Mouse (Mus musculus) erythroblast, adult 5-6 weeks (primary cell): Measurements from ENCODE around the gene Gm5269. TPM values are rescaled to one million over a fixed set of nuclear protein-coding genes. Genes with fewer than 3 reads are reported as not detected.
A peak's percentile ranks its signal among the peaks of the same experiment; 100 is the strongest.

Experiments
- ATAC-seq: replicated peaks from 2 replicates; pipeline ENCODE4 v1.8.0; 2016; ENCODE audit warnings: moderate number of reproducible peaks, mild to moderate bottlenecking, moderate TSS enrichment, inconsistent platforms; ENCODE audit not compliant: poor library complexity, low FRiP score, severe bottlenecking
- total RNA-seq, 2 experiments: library from RNA; stranded (forward) in 1 of 2; stranded (reverse) in 1 of 2; fragments of 150-400 nt in 1 of 2; fragments of 200-764, 138-1000 nt in 1 of 2; gene quantifications; 2 replicates each; pipeline versions ENCODE4 v1.2.3 to v1.2.4; 2015 to 2017; ENCODE audit warnings: low replicate concordance in 2 of 2

The Gm5269 gene
- total RNA-seq, 2 experiments from 2014 or later = not detected

DNA sequence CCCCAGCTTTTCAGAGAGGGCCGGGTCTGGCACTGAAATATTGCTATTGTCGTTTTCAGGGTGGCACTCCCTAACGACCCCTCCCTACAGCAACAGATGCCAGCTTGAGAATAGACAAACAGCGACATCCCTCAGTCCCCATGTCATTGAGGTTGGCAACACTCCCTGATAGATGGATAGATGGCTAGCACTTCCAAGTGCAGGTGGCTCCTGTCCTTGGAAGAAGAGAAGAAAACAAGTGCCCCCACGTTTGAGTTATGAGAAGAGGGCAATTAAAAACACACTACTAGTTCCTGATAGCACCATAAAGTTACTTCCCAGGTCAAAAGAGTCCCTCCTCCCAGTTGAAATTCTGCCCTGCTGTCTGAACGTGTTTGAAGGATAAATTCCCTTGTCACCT is 8.0 kb downstream of the Gm5269 start:
- ATAC-seq = no peak

GRCm38 (mm10) chr1:45881228-45881832 is 8.7 kb downstream of the Gm5269 start:
- ATAC-seq = no peak

DNA sequence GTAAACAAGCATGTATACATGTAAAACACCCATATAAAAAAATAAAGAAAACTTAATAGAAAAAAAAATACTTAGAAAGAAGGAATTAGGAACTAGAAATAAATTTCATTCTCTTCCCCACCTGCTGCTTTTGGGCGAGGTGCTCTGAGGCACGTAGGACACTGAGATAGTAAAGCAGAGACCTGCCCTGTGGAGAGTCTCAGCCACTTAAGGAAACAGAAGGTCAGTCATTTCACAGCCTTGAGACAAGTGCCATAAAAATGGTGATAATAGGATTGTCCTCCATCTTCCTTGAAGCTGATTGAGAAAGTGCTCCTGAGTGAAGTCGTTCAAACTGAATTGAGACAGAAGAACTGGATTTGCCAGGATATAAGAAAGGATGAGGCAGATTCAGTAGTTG is 12.6 kb downstream of the Gm5269 start:
- no peak for ATAC-seq

- no peak for ATAC-seq
Observed at GRCm38 (mm10) chr1:45876450-45877198, 13.4 kb downstream of the Gm5269 start.

DNA sequence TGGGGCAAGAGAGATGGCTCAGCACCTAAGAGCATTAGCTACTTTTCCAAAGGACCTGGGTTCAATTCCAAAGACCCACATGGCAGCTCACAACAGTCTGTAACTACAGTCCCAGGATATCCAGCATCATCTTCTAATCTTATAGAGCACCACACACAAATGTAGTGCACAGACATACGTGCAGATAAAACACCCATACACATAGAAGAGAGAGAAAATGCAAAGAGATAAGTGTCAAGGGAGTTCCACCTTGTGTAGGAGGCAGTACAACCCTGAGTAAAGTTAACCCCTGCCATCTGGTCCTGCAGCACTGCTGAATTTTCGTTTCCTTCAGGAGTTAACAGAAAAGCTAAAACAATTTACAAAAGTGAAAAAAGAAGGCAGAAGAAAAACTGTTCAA is 14.4 kb downstream of the Gm5269 start:
- ATAC-seq = no peak

- peak; percentile 92 for ATAC-seq
Observed at GRCm38 (mm10) chr1:45873250-45873649, 16.8 kb downstream of the Gm5269 start.

DNA sequence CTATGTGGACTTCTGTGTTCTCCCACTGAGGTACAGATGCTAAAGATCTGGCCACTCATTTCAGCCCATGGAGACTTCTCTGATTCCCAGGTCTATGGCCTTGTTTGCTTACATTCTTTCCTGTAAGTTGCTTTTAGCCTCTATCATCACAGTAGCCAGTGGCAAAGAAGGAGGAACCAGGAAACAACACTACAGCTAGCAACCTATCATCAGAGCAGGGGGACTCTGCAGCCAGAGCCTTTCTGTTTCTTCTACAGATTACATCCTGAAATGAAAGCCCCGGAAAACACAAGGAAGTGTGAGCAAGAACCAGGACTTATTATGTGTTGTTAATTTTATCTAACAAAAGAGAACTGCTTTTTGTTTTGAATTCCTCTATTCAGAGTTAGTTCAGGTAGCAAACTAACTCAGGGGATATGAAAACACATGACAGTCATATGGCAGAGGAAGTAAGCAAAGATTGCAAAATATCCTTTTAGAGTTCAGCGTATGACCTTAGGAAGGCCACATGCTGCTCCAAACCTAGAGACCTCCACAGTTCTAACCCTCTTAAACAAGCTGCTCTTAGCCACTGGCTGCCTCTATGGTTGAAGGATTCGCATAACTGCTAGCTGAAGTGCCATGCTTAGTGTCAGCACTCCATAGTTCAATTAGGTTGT is 21.5 kb downstream of the Gm5269 start:
- no peak for ATAC-seq

DNA sequence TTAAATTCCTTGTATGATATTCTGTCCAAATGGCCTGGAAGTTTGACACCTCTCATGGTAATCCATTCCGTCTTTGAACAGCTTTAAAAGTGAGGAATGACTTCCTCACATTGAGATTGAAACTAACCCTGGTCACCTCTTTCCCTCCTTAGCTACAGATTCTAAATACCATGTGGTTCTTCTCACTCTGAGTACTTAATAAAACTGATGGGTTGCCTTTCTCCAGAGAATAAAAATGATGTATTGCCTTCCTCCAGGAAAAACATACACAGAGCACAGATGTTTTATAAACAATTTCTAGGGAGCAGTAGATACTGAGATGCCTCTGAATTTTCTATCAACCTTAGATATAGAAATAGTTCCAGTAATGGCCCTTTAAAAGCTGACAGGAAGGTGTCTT is 22.0 kb downstream of the Gm5269 start:
- ATAC-seq = no peak

DNA sequence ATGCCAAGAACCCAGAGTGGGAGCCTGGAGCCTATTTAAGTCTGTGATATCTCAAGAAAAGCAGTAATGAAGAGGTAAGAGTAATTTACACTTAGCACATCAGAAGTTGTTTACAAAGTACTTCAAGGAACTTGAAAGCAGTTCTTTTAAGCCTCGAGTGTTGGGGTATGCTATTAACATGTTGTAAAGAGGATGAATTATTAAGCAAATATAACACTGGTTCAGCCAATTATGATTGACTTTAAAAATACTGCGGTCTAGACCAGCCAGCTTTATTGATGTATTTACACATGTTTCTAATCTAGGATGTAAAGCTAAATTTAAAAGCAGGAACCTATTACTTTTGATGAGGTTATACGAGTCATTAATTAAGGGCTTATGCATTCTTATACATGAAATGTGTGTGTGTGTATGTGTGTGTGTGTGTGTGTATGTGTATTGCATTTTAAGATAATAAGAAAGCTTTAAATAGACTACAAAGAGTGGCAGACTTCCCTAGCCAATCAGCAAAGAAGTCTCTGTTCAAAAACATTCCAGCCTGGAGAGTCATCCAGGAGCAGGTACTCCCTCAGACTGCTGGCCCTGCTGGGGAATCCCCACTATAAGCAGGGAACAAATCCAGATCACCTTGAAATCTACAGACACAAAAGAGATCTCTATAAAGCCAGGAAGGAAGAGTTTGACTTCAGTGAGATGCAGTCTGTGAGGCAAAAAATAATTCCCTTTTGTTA is 23.6 kb downstream of the Gm5269 start:
- no peak for ATAC-seq

- ATAC-seq = no peak
Observed at GRCm38 (mm10) chr1:45865727-45866126, 24.3 kb downstream of the Gm5269 start.

DNA sequence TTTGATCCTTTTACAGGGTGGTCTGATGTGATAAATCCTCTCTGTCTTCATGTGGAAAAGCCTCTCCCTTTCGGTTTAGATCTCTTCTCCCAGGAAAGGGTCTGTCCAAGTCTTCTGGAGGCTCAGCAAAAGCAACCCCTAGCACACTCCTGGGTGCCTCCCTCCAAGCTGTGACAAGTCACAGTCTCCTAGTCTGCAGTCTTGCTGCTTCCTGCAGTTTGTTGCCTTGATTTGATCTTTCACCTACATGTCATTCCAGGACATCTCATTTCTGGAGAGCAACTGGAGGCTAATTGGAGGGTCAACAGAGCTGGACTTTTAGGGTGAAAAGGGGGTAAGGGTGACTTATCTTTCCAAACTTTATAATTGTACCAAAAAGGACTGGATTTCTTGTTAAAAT is 24.8 kb downstream of the Gm5269 start:
- ATAC-seq = no peak

- no peak for ATAC-seq
Observed at GRCm38 (mm10) chr1:45864564-45865014, 25.5 kb downstream of the Gm5269 start.

- no peak for ATAC-seq
Observed at GRCm38 (mm10) chr1:45863641-45864040, 26.4 kb downstream of the Gm5269 start.

DNA sequence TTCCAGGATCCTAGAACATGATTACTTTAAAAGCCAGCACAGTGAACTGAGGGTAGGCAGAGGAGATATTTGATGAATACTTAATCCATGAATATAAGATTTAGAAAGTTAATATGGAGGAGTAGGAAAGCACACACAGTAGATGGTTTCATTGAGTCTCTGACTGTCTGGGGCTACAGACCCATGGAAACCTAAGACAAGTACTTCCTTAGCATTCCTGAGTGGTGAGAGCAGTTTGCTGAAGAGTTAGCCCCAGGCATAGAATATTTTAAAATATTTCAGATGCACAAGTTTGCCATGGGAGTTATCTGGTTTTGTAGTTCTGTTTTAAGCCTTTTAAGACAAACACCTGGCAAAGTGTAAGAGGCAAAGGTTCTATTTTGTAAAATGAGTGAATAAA is 28.9 kb downstream of the Gm5269 start:
- no peak for ATAC-seq

GRCm38 (mm10) chr1:45860349-45860748 is 29.7 kb downstream of the Gm5269 start:
- no peak for ATAC-seq

- no peak for ATAC-seq
Observed at GRCm38 (mm10) chr1:45858038-45858437, 32.0 kb downstream of the Gm5269 start.

- ATAC-seq = no peak
Observed at GRCm38 (mm10) chr1:45845466-45845865, 44.6 kb downstream of the Gm5269 start.
